ENCODE assay signal across 9 mouse cellular contexts in genomic region chr6:85380201-85380900, GRCm38 (mm10). TPM values are rescaled to one million over a fixed set of nuclear protein-coding genes. Genes with fewer than 3 reads are reported as not detected.
DNase-seq lines count a peak whose midpoint lies in the region; ATAC-seq and TF ChIP-seq lines count a peak whose summit lies in the region.
"Had no signal": no experiment of that assay in that cellular context is flagged by ENCODE, and none has a peak within 500 bp of the region (broad histone marks: within the 10 kb centered on the region; RNA-seq: fewer than 3 reads in every experiment).

No protein-coding gene starts in this region.

- ATAC-seq in embryonic facial prominence, embryonic 12.5 days (ENCODE audit: insufficient number of reproducible peaks, insufficient read depth, low FRiP score, low TSS enrichment) = 0 out of 2 replicates have a peak, but pooled peaks have one; percentile 52
- ATAC-seq in limb, embryonic 12.5 days (ENCODE audit: insufficient number of reproducible peaks, insufficient read depth, low FRiP score, low TSS enrichment, low read depth) = peak; percentile 80
- peak; percentile 75; the same call in 1 of the 2 replicates for ATAC-seq in midbrain, embryonic 14.5 days (ENCODE audit: low FRiP score, low TSS enrichment)

- TF ChIP-seq POLR2A in spleen, adult 2 months (IDR thresholded peaks at IDR 0.05; ENCODE audit: low read depth, low read length) = no peak

- 28% methylated on average over 10 of the region's 10 CpGs for WGBS in embryonic facial prominence, embryonic 12.5 days
- WGBS in limb, embryonic 12.5 days = 26% methylated on average over 10 of the region's 10 CpGs
- 25% methylated on average over 10 of the region's 10 CpGs for WGBS in midbrain, embryonic 14.5 days
- WGBS in spleen, adult 2 months = 20% methylated on average over 10 of the region's 10 CpGs

- no peaks in the 10 kb centered on the region for H3K36me3 ChIP-seq in embryonic facial prominence, embryonic 12.5 days
- no peaks in the 10 kb centered on the region for H3K36me3 ChIP-seq in limb, embryonic 12.5 days
- no peaks in the 10 kb centered on the region for H3K36me3 ChIP-seq in midbrain, embryonic 14.5 days (ENCODE audit: control insufficient read depth, insufficient read depth, low read length)
- H3K36me3 ChIP-seq in spleen, adult 2 months (ENCODE audit: control insufficient read depth, insufficient read depth, low read length) = no peaks in the 10 kb centered on the region
- H3K36me3 ChIP-seq: G1E had no signal

- peak; percentile 52; the same call in 1 of the 2 replicates for TF ChIP-seq CTCF in spleen, adult 2 months (IDR thresholded peaks at IDR 0.05; ENCODE audit: extremely low read depth, insufficient read depth, insufficient read length, insufficient replicate concordance)

- H3K9ac ChIP-seq in embryonic facial prominence, embryonic 12.5 days = no peak overlapping the region
- no peak overlapping the region for H3K9ac ChIP-seq in limb, embryonic 12.5 days (replicated peaks)
- no peak overlapping the region for H3K9ac ChIP-seq in midbrain, embryonic 14.5 days (replicated peaks; ENCODE audit: low read length)

- no peak overlapping the region for H3K27ac ChIP-seq in embryonic facial prominence, embryonic 12.5 days
- no peak overlapping the region for H3K27ac ChIP-seq in limb, embryonic 12.5 days
- H3K27ac ChIP-seq in midbrain, embryonic 14.5 days (replicated peaks; ENCODE audit: low read depth, low read length) = no peak overlapping the region
- H3K27ac ChIP-seq in spleen, adult 2 months (ENCODE audit: insufficient read depth, low read length) = no peak overlapping the region

- H3K4me2 ChIP-seq in embryonic facial prominence, embryonic 12.5 days (replicated peaks) = peak overlapping the region; percentile 33
- H3K4me2 ChIP-seq in limb, embryonic 12.5 days = peak overlapping the region; percentile 42
- no peak overlapping the region for H3K4me2 ChIP-seq in midbrain, embryonic 14.5 days (ENCODE audit: low read length)

- H3K9me3 ChIP-seq in embryonic facial prominence, embryonic 12.5 days = no peaks in the 10 kb centered on the region
- no peaks in the 10 kb centered on the region for H3K9me3 ChIP-seq in limb, embryonic 12.5 days
- H3K9me3 ChIP-seq in midbrain, embryonic 14.5 days (ENCODE audit: control insufficient read depth, low read length) = no peaks in the 10 kb centered on the region
- H3K9me3 ChIP-seq: G1E had no signal

- H3K4me1 ChIP-seq in embryonic facial prominence, embryonic 12.5 days = peaks cover 2% of the 10 kb centered on the region
- peaks cover 7% of the 10 kb centered on the region for H3K4me1 ChIP-seq in limb, embryonic 12.5 days (replicated peaks)
- H3K4me1 ChIP-seq in midbrain, embryonic 14.5 days (ENCODE audit: control insufficient read depth, insufficient read depth, low read length) = 0 out of 2 replicates have a peak, but pooled peaks cover 4% of the 10 kb centered on the region
- H3K4me1 ChIP-seq in spleen, adult 2 months (ENCODE audit: control insufficient read depth, insufficient read depth, insufficient read length) = peaks cover 6% of the 10 kb centered on the region; the same call in 1 of the 2 replicates

- no peak overlapping the region for H3K4me3 ChIP-seq in embryonic facial prominence, embryonic 12.5 days
- no peak overlapping the region for H3K4me3 ChIP-seq in limb, embryonic 12.5 days (replicated peaks)
- H3K4me3 ChIP-seq in midbrain, embryonic 14.5 days (replicated peaks; ENCODE audit: low read depth, low read length) = no peak overlapping the region
- no peak overlapping the region for H3K4me3 ChIP-seq in spleen, adult 2 months (ENCODE audit: extremely low read depth, insufficient read depth, insufficient read length)

- no peaks in the 10 kb centered on the region; the same call in 1 of the 2 replicates for H3K27me3 ChIP-seq in embryonic facial prominence, embryonic 12.5 days
- no peaks in the 10 kb centered on the region for H3K27me3 ChIP-seq in limb, embryonic 12.5 days
- H3K27me3 ChIP-seq in midbrain, embryonic 14.5 days (ENCODE audit: control insufficient read depth, insufficient read depth, low read length) = no peaks in the 10 kb centered on the region
- H3K27me3 ChIP-seq in spleen, adult 2 months (ENCODE audit: control insufficient read depth, insufficient read depth, low read length) = no peaks in the 10 kb centered on the region; the same call in 1 of the 2 replicates

- DNase-seq in urinary bladder, adult 18-20 months (ENCODE audit: low spot score in 2 of 2) = peak; percentile 50 to 78
- no peak for DNase-seq in urinary bladder, postnatal 10 days (ENCODE audit: low spot score)
- peak; percentile 98 for DNase-seq in heart, adult 11 months
- DNase-seq in kidney, adult 11 months = peak; percentile 88
- peak; percentile 87 for DNase-seq in midbrain, embryonic 14.5 days
- peak; percentile 30 to 50 for DNase-seq in spleen, adult 2 months (ENCODE audit: low read depth in 1 of 2, low spot score in 2 of 2)

RNA-seq across cellular contexts. Expression of gene Rab11fip5, which starts 5.9 kb away (rescaled TPM):
- polyA plus RNA-seq in embryonic facial prominence, embryonic 12.5 days (2016; fragmentation: Nextera tagmentation; extraction: Ambion mirVana) = 12.3 and 13.3 TPM in 2 replicates
- 9.8 and 11.4 TPM in 2 replicates for polyA plus RNA-seq in limb, embryonic 12.5 days (2016; fragmentation: Nextera tagmentation; extraction: Ambion mirVana)
- polyA plus RNA-seq in midbrain, embryonic 14.5 days (2014; fragmentation: Nextera tagmentation; extraction: Ambion mirVana) = 15.0 and 15.7 TPM in 2 replicates
- 8.0 and 10.1 TPM in 2 replicates for polyA plus RNA-seq in spleen, adult 2 months (2012; rRNA removed)
- polyA plus RNA-seq: G1E had no signal

RNA-seq across cellular contexts. Expression of gene Noto, which starts 43.3 kb away (rescaled TPM):
- polyA plus RNA-seq in embryonic facial prominence, embryonic 12.5 days (2016; fragmentation: Nextera tagmentation; extraction: Ambion mirVana) = not detected in 2 replicates
- polyA plus RNA-seq in limb, embryonic 12.5 days (2016; fragmentation: Nextera tagmentation; extraction: Ambion mirVana) = not detected in 2 replicates
- polyA plus RNA-seq in midbrain, embryonic 14.5 days (2014; fragmentation: Nextera tagmentation; extraction: Ambion mirVana) = not detected in 2 replicates
- polyA plus RNA-seq in spleen, adult 2 months (2012; rRNA removed) = not detected in 2 replicates
- polyA plus RNA-seq: G1E had no signal

RNA-seq across cellular contexts. Expression of gene Sfxn5, which starts 47.1 kb away (rescaled TPM):
- polyA plus RNA-seq in embryonic facial prominence, embryonic 12.5 days (2016; fragmentation: Nextera tagmentation; extraction: Ambion mirVana) = 7.2 and 8.1 TPM in 2 replicates
- 8.3 and 10.2 TPM in 2 replicates for polyA plus RNA-seq in limb, embryonic 12.5 days (2016; fragmentation: Nextera tagmentation; extraction: Ambion mirVana)
- polyA plus RNA-seq in midbrain, embryonic 14.5 days (2014; fragmentation: Nextera tagmentation; extraction: Ambion mirVana) = 15.6 and 24.0 TPM in 2 replicates
- 3.5 and 6.2 TPM in 2 replicates for polyA plus RNA-seq in spleen, adult 2 months (2012; rRNA removed)

RNA-seq across cellular contexts. Expression of gene Smyd5, which starts 51.4 kb away (rescaled TPM):
- 66.4 and 67.1 TPM in 2 replicates for polyA plus RNA-seq in embryonic facial prominence, embryonic 12.5 days (2016; fragmentation: Nextera tagmentation; extraction: Ambion mirVana)
- 65.2 and 66.2 TPM in 2 replicates for polyA plus RNA-seq in limb, embryonic 12.5 days (2016; fragmentation: Nextera tagmentation; extraction: Ambion mirVana)
- polyA plus RNA-seq in midbrain, embryonic 14.5 days (2014; fragmentation: Nextera tagmentation; extraction: Ambion mirVana) = 54.0 and 55.9 TPM in 2 replicates
- 21.7 and 25.5 TPM in 2 replicates for polyA plus RNA-seq in spleen, adult 2 months (2012; rRNA removed)
